Comparison of ENCODE assay signal across 27 mouse cellular contexts in genomic region chr14:22572486-22572885, GRCm38 (mm10).
"Had no signal": no experiment of that assay in that cellular context is flagged by ENCODE, and none has a peak within 500 bp of the region (broad histone marks: within the 10 kb centered on the region; RNA-seq: fewer than 3 reads in every experiment).

No protein-coding gene starts in this region.

- H3K36me3 ChIP-seq: embryonic facial prominence, embryonic 10.5 days; embryonic facial prominence, embryonic 12.5 days; embryonic facial prominence, embryonic 13.5 days; embryonic facial prominence, embryonic 15.5 days; forebrain, embryonic 10.5 days; forebrain, embryonic 12.5 days; forebrain, embryonic 15.5 days had no signal

- ATAC-seq: forebrain, embryonic 13.5 days; forebrain, embryonic 14.5 days; forebrain, embryonic 15.5 days; forebrain, embryonic 16.5 days; forebrain, postnatal 0 days had no signal

- H3K4me2 ChIP-seq: embryonic facial prominence, embryonic 12.5 days; embryonic facial prominence, embryonic 13.5 days; embryonic facial prominence, embryonic 15.5 days; forebrain, embryonic 12.5 days; forebrain, embryonic 13.5 days; forebrain, embryonic 15.5 days had no signal

- H3K27ac ChIP-seq: embryonic facial prominence, embryonic 10.5 days; embryonic facial prominence, embryonic 12.5 days; embryonic facial prominence, embryonic 13.5 days; embryonic facial prominence, embryonic 15.5 days; forebrain, embryonic 10.5 days; forebrain, embryonic 12.5 days; forebrain, embryonic 13.5 days; forebrain, embryonic 15.5 days; gastrocnemius, adult 2 months; heart, adult 2 months had no signal

- H3K9me3 ChIP-seq: embryonic facial prominence, embryonic 10.5 days; embryonic facial prominence, embryonic 12.5 days; embryonic facial prominence, embryonic 13.5 days; embryonic facial prominence, embryonic 15.5 days; forebrain, embryonic 10.5 days; forebrain, embryonic 12.5 days; forebrain, embryonic 13.5 days; forebrain, embryonic 15.5 days had no signal

- H3K4me3 ChIP-seq: embryonic facial prominence, embryonic 10.5 days; embryonic facial prominence, embryonic 12.5 days; embryonic facial prominence, embryonic 13.5 days; embryonic facial prominence, embryonic 15.5 days; erythroblast, embryonic 14.5 days; forebrain, embryonic 10.5 days; forebrain, embryonic 12.5 days; forebrain, embryonic 13.5 days; forebrain, embryonic 15.5 days; gastrocnemius, adult 2 months; heart, adult 2 months had no signal

- H3K9ac ChIP-seq: embryonic facial prominence, embryonic 12.5 days; embryonic facial prominence, embryonic 13.5 days; embryonic facial prominence, embryonic 15.5 days; forebrain, embryonic 12.5 days; forebrain, embryonic 13.5 days; forebrain, embryonic 15.5 days; forebrain, postnatal 0 days had no signal

- DNase-seq: cerebellum, adult 8-10 months; cerebellum, adult 9-10 months; cerebellum, adult 9-11 months; cerebellum, postnatal 10 days; cerebellum, postnatal 25 days; cerebellum, postnatal 36 days; embryo, embryonic 11 days; forebrain, postnatal 0 days; gastrocnemius, adult 2 months; gastrocnemius, postnatal 10 days; gastrocnemius, postnatal 14 days; gastrocnemius, postnatal 25 days; gastrocnemius, postnatal 36 days; heart, adult 11 months; heart, adult 18-20 months; heart, adult 2 months had no signal

- H3K27me3 ChIP-seq: embryonic facial prominence, embryonic 15.5 days had no signal
